Mouse (Mus musculus): Measurements from ENCODE around the gene Trmt61a.

Gene Trmt61a

GRCm38 (mm10) chr12:111731822-111732807, 54.2 kb downstream of the Trmt61a start:
- in situ Hi-C loops (cut with MboI, MseI), result no loop called here

GRCm38 (mm10) chr12:111732921-111733320, 55.0 kb downstream of the Trmt61a start:
- in situ Hi-C loops (cut with MboI, MseI), result no loop called here
